Mouse (Mus musculus): ENCODE measurements around the gene Sapcd1. TPM values are rescaled to one million over a fixed set of nuclear protein-coding genes. Genes with fewer than 3 reads are reported as not detected.

Gene Sapcd1
- polyA plus RNA-seq, 1 experiment, result 0.14 TPM

DNA sequence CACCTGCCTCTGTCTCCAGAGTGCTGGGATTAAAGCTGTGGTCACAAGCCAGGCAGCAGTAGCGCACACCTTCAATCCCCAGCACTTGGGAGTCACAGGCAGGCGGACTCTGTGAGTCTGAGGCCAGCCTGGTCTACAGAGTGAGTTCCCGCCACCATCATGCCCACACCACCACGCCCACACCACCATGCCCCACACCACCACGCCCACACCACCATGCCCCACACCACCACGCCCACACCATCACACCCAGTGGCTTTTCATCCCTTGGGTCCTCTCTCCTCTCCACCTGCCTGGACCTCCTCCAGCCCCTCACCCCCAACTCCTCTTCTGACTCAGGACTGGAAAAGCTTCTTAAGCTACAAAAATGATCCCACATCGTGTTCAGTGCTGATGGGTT lies 4.1 kb upstream of the Sapcd1 start:
- no peak for TF ChIP-seq POLR2AphosphoS2 (IDR thresholded peaks at IDR 0.05; ENCODE audit: insufficient read length, low read depth)
- TF ChIP-seq CEBPB (IDR thresholded peaks at IDR 0.05; ENCODE audit: insufficient read depth, poor library complexity, severe bottlenecking), result no peak
- no peak for TF ChIP-seq SRF (IDR thresholded peaks at IDR 0.05; ENCODE audit: control insufficient read depth, insufficient read length, low read depth)
- no peak for TF ChIP-seq E2F4 (IDR thresholded peaks at IDR 0.05; ENCODE audit: insufficient read depth)
- no peak for TF ChIP-seq TCF12 (IDR thresholded peaks at IDR 0.05; ENCODE audit: insufficient read depth, poor library complexity, severe bottlenecking)
- no peak for TF ChIP-seq REST (IDR thresholded peaks at IDR 0.05; ENCODE audit: insufficient read depth, insufficient read length)
- TF ChIP-seq POLR2A (IDR thresholded peaks at IDR 0.05; ENCODE audit: insufficient read length, low read depth), result no peak
- TF ChIP-seq USF1 (IDR thresholded peaks at IDR 0.05; ENCODE audit: low read depth), result no peak
- TF ChIP-seq MYOD1 (IDR thresholded peaks at IDR 0.05; ENCODE audit: control insufficient read depth in 1 of 3, insufficient read length in 2 of 3, low read depth in 2 of 3), result no peak
- no peak for TF ChIP-seq TCF3 (IDR thresholded peaks at IDR 0.05; ENCODE audit: insufficient read length, low read depth)
- TF ChIP-seq MAX (IDR thresholded peaks at IDR 0.05; ENCODE audit: low read depth), result no peak
- no peak for TF ChIP-seq MYOG (IDR thresholded peaks at IDR 0.05; ENCODE audit: control insufficient read depth in 1 of 3, insufficient read depth in 1 of 3, insufficient read length in 2 of 3, low read depth in 2 of 3)
- H3K79me2 ChIP-seq (ENCODE audit: control insufficient read depth, insufficient read depth), result no peaks in the 10 kb centered on the region
- H3K4me2 ChIP-seq (ENCODE audit: low read depth), result no peak overlapping the region
- H3K4me3 ChIP-seq, result no peak overlapping the region
- H3K36me3 ChIP-seq (ENCODE audit: control insufficient read depth, insufficient read depth), result no peaks in the 10 kb centered on the region
- H3K27me3 ChIP-seq (ENCODE audit: control insufficient read depth, insufficient read depth, insufficient read length), result no peaks in the 10 kb centered on the region
- H3ac ChIP-seq (ENCODE audit: control insufficient read depth, insufficient read length), result no peak overlapping the region

DNA sequence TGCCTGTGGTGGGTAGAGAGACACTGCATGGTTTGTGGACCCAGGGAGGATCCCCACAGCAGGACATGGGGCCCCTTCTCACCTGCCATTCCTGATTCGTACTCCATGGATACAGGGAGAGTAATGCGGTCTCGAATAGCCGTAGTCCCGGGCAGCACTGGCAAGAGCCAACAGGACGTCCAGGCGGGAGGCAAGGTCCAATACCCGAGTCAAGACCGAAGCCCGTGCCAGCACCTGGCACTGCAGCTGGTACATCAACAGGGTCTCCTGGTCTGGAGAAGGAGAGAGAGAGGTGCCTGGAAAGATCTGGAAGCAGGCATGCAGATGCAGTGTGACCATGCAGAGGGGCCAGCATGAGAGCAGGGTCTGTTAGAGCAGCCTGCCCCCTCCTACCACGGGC lies 3.5 kb upstream of the Sapcd1 start:
- TF ChIP-seq USF1 (IDR thresholded peaks at IDR 0.05; ENCODE audit: low read depth) (no peak), MYOD1 (IDR thresholded peaks at IDR 0.05; ENCODE audit: control insufficient read depth in 1 of 3, insufficient read length in 2 of 3, low read depth in 2 of 3) (no peak), E2F4 (IDR thresholded peaks at IDR 0.05; ENCODE audit: insufficient read depth) (no peak), MAX (IDR thresholded peaks at IDR 0.05; ENCODE audit: low read depth) (no peak), POLR2A (IDR thresholded peaks at IDR 0.05; ENCODE audit: insufficient read length, low read depth) (no peak), TCF3 (IDR thresholded peaks at IDR 0.05; ENCODE audit: insufficient read length, low read depth) (no peak), SRF (IDR thresholded peaks at IDR 0.05; ENCODE audit: control insufficient read depth, insufficient read length, low read depth) (no peak), CEBPB (IDR thresholded peaks at IDR 0.05; ENCODE audit: insufficient read depth, poor library complexity, severe bottlenecking) (no peak), POLR2AphosphoS2 (IDR thresholded peaks at IDR 0.05; ENCODE audit: insufficient read length, low read depth) (no peak)
- Histone ChIP-seq H3K79me2 (ENCODE audit: control insufficient read depth, insufficient read depth) (no peaks in the 10 kb centered on the region), H3K36me3 (ENCODE audit: control insufficient read depth, insufficient read depth) (no peaks in the 10 kb centered on the region), H3ac (ENCODE audit: control insufficient read depth, insufficient read length) (no peak overlapping the region), H3K27me3 (ENCODE audit: control insufficient read depth, insufficient read depth, insufficient read length) (no peaks in the 10 kb centered on the region), H3K4me2 (ENCODE audit: low read depth) (no peak overlapping the region), H3K4me3 (no peak overlapping the region)

DNA sequence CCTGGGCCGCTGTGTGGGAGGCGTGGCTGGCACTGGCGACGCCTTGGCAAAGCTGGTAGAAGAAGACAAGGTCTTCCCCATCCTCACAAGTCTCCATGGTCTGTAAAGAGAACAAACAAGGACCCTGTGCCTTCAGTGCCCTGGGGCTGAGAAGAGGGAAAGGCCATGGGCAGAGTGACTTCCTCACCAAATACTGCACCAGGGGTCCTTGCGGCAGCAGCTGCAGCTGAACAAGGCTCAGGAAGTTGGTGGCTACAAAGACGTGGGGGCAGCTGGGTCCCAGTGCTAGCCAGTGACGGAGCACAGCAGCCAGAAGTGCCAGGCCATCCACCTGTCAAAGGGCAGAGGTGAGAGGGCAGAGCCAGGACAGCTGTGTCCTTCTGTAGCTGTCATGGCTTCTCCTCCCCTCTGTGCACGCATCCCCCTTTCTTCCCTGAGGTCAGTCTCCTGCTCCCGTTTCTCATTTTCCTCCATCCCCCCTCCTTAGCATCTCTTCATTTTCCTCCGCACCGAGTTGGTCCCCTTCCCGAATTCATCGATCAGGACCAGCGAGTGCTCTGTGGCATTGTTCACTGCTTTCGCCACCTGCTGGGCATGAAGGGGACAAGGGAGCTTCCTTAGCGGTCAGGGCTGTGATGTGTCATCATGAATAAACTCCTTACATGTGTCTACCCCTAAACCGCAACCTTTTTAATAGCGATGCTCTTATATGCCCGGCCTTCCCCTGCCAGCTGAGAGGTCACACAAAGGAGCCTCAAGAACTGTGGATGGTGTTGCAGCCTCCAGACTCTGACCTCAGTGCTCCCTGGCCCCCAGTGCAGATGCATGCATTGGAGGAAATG lies 2.1 kb upstream of the Sapcd1 start:
- Histone ChIP-seq H3K4me2 (ENCODE audit: low read depth) (peak overlapping the region; percentile 45), H3ac (ENCODE audit: control insufficient read depth, insufficient read length) (no peak overlapping the region), H3K79me2 (ENCODE audit: control insufficient read depth, insufficient read depth) (no peaks in the 10 kb centered on the region), H3K27me3 (ENCODE audit: control insufficient read depth, insufficient read depth, insufficient read length) (no peaks in the 10 kb centered on the region), H3K4me3 (no peak overlapping the region), H3K36me3 (ENCODE audit: control insufficient read depth, insufficient read depth) (no peaks in the 10 kb centered on the region)
- TF ChIP-seq CEBPB (IDR thresholded peaks at IDR 0.05; ENCODE audit: insufficient read depth, poor library complexity, severe bottlenecking) (no peak), MAX (IDR thresholded peaks at IDR 0.05; ENCODE audit: low read depth) (no peak), MYOG (IDR thresholded peaks at IDR 0.05; ENCODE audit: control insufficient read depth in 1 of 3, insufficient read depth in 1 of 3, insufficient read length in 2 of 3, low read depth in 2 of 3) (peak in 2 of 3 experiments; percentile 75 to 80), MYOD1 (IDR thresholded peaks at IDR 0.05; ENCODE audit: control insufficient read depth in 1 of 3, insufficient read length in 2 of 3, low read depth in 2 of 3) (peak in 2 of 3 experiments; percentile 56 to 86), TCF12 (IDR thresholded peaks at IDR 0.05; ENCODE audit: insufficient read depth, poor library complexity, severe bottlenecking) (no peak)

DNA sequence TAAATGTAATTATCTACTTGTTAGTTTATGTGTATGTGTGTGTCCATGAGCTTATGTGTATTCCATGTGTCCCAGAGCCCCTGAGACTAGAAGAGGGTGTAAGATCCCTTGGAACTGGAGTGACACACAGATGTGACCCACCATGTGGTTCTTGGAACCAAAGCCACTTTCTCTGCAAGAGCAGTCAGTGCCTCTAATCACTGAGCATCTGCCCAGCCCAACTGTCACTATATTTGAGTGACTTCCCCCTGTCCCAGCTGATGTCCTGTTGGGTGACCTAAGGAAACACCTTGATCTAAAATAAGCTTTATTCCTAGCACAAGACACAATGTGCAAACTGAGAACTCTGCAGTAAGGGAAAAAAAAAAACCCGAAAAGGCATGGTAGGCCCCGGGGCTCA lies 499 bp upstream of the Sapcd1 start:
- Histone ChIP-seq H3ac (ENCODE audit: control insufficient read depth, insufficient read length) (no peak overlapping the region), H3K4me2 (ENCODE audit: low read depth) (no peak overlapping the region), H3K4me3 (no peak overlapping the region), H3K79me2 (ENCODE audit: control insufficient read depth, insufficient read depth) (no peaks in the 10 kb centered on the region), H3K36me3 (ENCODE audit: control insufficient read depth, insufficient read depth) (no peaks in the 10 kb centered on the region), H3K27me3 (ENCODE audit: control insufficient read depth, insufficient read depth, insufficient read length) (no peaks in the 10 kb centered on the region)
- TF ChIP-seq CEBPB (IDR thresholded peaks at IDR 0.05; ENCODE audit: insufficient read depth, poor library complexity, severe bottlenecking) (no peak), MAX (IDR thresholded peaks at IDR 0.05; ENCODE audit: low read depth) (no peak), POLR2A (IDR thresholded peaks at IDR 0.05; ENCODE audit: insufficient read length, low read depth) (no peak), TCF12 (IDR thresholded peaks at IDR 0.05; ENCODE audit: insufficient read depth, poor library complexity, severe bottlenecking) (no peak), USF1 (IDR thresholded peaks at IDR 0.05; ENCODE audit: low read depth) (no peak), E2F4 (IDR thresholded peaks at IDR 0.05; ENCODE audit: insufficient read depth) (no peak), MYOD1 (IDR thresholded peaks at IDR 0.05; ENCODE audit: control insufficient read depth in 1 of 3, insufficient read length in 2 of 3, low read depth in 2 of 3) (no peak), REST (IDR thresholded peaks at IDR 0.05; ENCODE audit: insufficient read depth, insufficient read length) (no peak), MYOG (IDR thresholded peaks at IDR 0.05; ENCODE audit: control insufficient read depth in 1 of 3, insufficient read depth in 1 of 3, insufficient read length in 2 of 3, low read depth in 2 of 3) (no peak), TCF3 (IDR thresholded peaks at IDR 0.05; ENCODE audit: insufficient read length, low read depth) (no peak), SRF (IDR thresholded peaks at IDR 0.05; ENCODE audit: control insufficient read depth, insufficient read length, low read depth) (no peak), POLR2AphosphoS2 (IDR thresholded peaks at IDR 0.05; ENCODE audit: insufficient read length, low read depth) (no peak)

Data from myocyte (in vitro differentiated cells).